Mouse (Mus musculus) cerebellum, postnatal 4 days (tissue): ENCODE measurements around the gene Cd5l.
"Not testable (repeated sequence)": the region's sequence is repeated elsewhere in the genome, so short reads cannot be mapped to it uniquely, and the experiment has no call there.

Experiments
- DNase-seq, 2 experiments: peaks; one replicate each; pipeline ENCODE4 v3.0.0; 2022; ENCODE audit warnings: low spot score in 2 of 2, mixed read lengths in 1 of 2

Gene Cd5l

GRCm38 (mm10) chr3:87357581-87357980 lies at the start of gene Cd5l:
Gene Cd5l, plus strand, starts transcription at chr3:87357881.
- no peak for DNase-seq

GRCm38 (mm10) chr3:87309922-87310321 lies 47.8 kb upstream of the Cd5l start:
- no peak for DNase-seq

- no peak for DNase-seq
Measured at GRCm38 (mm10) chr3:87322557-87322956, 35.1 kb upstream of the Cd5l start.

- DNase-seq: no peak
Measured at GRCm38 (mm10) chr3:87323778-87324177, 33.9 kb upstream of the Cd5l start.

GRCm38 (mm10) chr3:87337899-87338298 lies 19.8 kb upstream of the Cd5l start:
- no peak for DNase-seq

GRCm38 (mm10) chr3:87350992-87351391 lies 6.7 kb upstream of the Cd5l start:
- not testable (repeated sequence) for DNase-seq

- no peak for DNase-seq
Measured at GRCm38 (mm10) chr3:87359215-87359614, 1.5 kb downstream of the Cd5l start.

GRCm38 (mm10) chr3:87360466-87360865 lies 2.8 kb downstream of the Cd5l start:
- DNase-seq: no peak

- DNase-seq: no peak
Measured at GRCm38 (mm10) chr3:87365691-87366090, 8.0 kb downstream of the Cd5l start.

- DNase-seq: no peak
Measured at GRCm38 (mm10) chr3:87367511-87367910, 9.8 kb downstream of the Cd5l start.

- DNase-seq: no peak
Measured at GRCm38 (mm10) chr3:87369181-87369580, 11.5 kb downstream of the Cd5l start.

GRCm38 (mm10) chr3:87376195-87377165 lies 18.8 kb downstream of the Cd5l start, which contains the start of gene Fcrl1:
Gene Fcrl1, plus strand, starts transcription at chr3:87376387.
- DNase-seq: no peak

- DNase-seq: no peak
Measured at GRCm38 (mm10) chr3:87377228-87377627, 19.5 kb downstream of the Cd5l start.

- no peak for DNase-seq
Measured at GRCm38 (mm10) chr3:87377719-87378118, 20.0 kb downstream of the Cd5l start.

- DNase-seq: not testable (repeated sequence)
Measured at GRCm38 (mm10) chr3:87379641-87380315, 22.1 kb downstream of the Cd5l start.

- no peak for DNase-seq
Measured at GRCm38 (mm10) chr3:87381806-87382712, 24.4 kb downstream of the Cd5l start.

GRCm38 (mm10) chr3:87383308-87383707 lies 25.6 kb downstream of the Cd5l start:
- DNase-seq: no peak

- DNase-seq: no peak
Measured at GRCm38 (mm10) chr3:87385105-87385504, 27.4 kb downstream of the Cd5l start.

- DNase-seq: no peak
Measured at GRCm38 (mm10) chr3:87390935-87391334, 33.3 kb downstream of the Cd5l start.

GRCm38 (mm10) chr3:87398809-87399208 lies 41.1 kb downstream of the Cd5l start:
- no peak for DNase-seq

GRCm38 (mm10) chr3:87399906-87400305 lies 42.2 kb downstream of the Cd5l start:
- DNase-seq: no peak

- no peak for DNase-seq
Measured at GRCm38 (mm10) chr3:87401321-87401720, 43.6 kb downstream of the Cd5l start.
